Mouse (Mus musculus) lung, postnatal 4 days (tissue): ENCODE measurements around the gene Mrpl49.

Source experiments
- DNase-seq, 2 experiments: peaks; one replicate each; pipeline ENCODE4 v3.0.0; 2021

The Mrpl49 gene

GRCm38 (mm10) chr19:6035966-6036585 lies 21.5 kb downstream of the Mrpl49 start:
- no peak for DNase-seq

- DNase-seq = no peak
Measured at GRCm38 (mm10) chr19:6030520-6031280, 26.9 kb downstream of the Mrpl49 start.

GRCm38 (mm10) chr19:6029426-6029825 lies 28.2 kb downstream of the Mrpl49 start:
- no peak for DNase-seq

GRCm38 (mm10) chr19:6028991-6029390 lies 28.6 kb downstream of the Mrpl49 start:
- DNase-seq = peak in 1 of 2 experiments; percentile 34

- no peak for DNase-seq
Measured at GRCm38 (mm10) chr19:6023930-6024329, 33.7 kb downstream of the Mrpl49 start.

- DNase-seq = peak; percentile 22 to 50
Measured at GRCm38 (mm10) chr19:6023059-6023458, 34.5 kb downstream of the Mrpl49 start.

- no peak for DNase-seq
Measured at GRCm38 (mm10) chr19:6020276-6020675, 37.3 kb downstream of the Mrpl49 start.

GRCm38 (mm10) chr19:6018142-6019089 lies 39.2 kb downstream of the Mrpl49 start:
- DNase-seq = peak; percentile 87 to 91

GRCm38 (mm10) chr19:6016532-6016931 lies 41.1 kb downstream of the Mrpl49 start:
- no peak for DNase-seq

- peak; percentile 84 to 85 for DNase-seq
Measured at GRCm38 (mm10) chr19:6015511-6016315, 41.9 kb downstream of the Mrpl49 start, which contains the start of gene Capn1. Gene Capn1, minus strand, starts transcription at chr19:6015897.

GRCm38 (mm10) chr19:6014991-6015510 lies 42.5 kb downstream of the Mrpl49 start:
- peak; percentile 66 to 67 for DNase-seq

GRCm38 (mm10) chr19:6013691-6014090 lies 43.9 kb downstream of the Mrpl49 start:
- no peak for DNase-seq

GRCm38 (mm10) chr19:6009137-6009536 lies 48.4 kb downstream of the Mrpl49 start:
- DNase-seq = no peak

- no peak for DNase-seq
Measured at GRCm38 (mm10) chr19:6007013-6007412, 50.6 kb downstream of the Mrpl49 start.

- no peak for DNase-seq
Measured at GRCm38 (mm10) chr19:6005541-6005940, 52.0 kb downstream of the Mrpl49 start.
